Mouse (Mus musculus) induced T-regulatory cell, adult 2 months (primary cell): ENCODE data around the gene Tnfrsf1b.

Experiments used
- DNase-seq: peaks from one replicate; pipeline ENCODE4 v3.0.0-alpha.2; 2012; ENCODE audit warnings: low read depth

The Tnfrsf1b gene

GRCm38 (mm10) chr4:145257751-145258434 is 11.2 kb upstream of the Tnfrsf1b start:
- DNase-seq, result no peak

DNA sequence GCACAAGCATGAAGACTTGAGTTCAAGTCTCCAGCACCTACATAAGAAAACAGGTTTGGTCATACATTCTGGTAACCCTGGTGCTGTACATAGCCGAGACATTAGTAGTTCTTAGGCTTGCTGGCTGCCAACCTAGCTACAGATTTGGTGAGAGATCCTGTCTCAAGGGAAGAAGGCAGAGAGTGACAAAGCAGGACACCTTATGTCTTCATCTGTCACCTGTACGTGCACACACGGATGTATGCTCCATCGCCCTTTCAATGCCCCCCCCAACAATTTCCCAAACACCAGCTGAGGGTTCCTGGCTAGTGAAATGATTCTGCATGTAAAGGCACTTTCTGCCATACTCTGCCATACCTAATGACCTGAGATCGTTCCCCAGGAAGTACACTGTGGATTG is 9.5 kb upstream of the Tnfrsf1b start:
- DNase-seq, result no peak

DNA sequence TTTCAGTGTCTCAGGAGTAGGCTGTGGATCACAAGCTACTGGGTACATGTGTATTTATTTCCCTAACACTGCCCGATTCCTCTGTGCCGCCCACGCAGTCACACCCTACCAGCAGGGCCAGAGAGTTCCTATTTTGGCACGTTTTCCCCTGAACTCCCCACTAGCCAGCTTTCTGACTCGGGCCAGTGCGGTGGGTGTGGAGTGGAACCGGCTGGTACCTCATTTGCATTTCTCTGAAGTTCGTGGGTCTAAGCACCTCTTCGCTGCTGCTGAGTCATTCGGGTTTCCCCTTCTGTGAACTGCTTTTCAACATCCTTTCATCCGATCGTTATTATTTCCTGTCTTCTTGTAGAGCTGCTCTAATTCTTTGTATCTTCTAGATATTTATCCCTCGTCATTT is 7.7 kb upstream of the Tnfrsf1b start:
- peak; percentile 97 for DNase-seq

GRCm38 (mm10) chr4:145252611-145253010 is 5.9 kb upstream of the Tnfrsf1b start:
- DNase-seq, result peak; percentile 55

GRCm38 (mm10) chr4:145251546-145251945 is 4.9 kb upstream of the Tnfrsf1b start:
- peak; percentile 26 for DNase-seq

DNA sequence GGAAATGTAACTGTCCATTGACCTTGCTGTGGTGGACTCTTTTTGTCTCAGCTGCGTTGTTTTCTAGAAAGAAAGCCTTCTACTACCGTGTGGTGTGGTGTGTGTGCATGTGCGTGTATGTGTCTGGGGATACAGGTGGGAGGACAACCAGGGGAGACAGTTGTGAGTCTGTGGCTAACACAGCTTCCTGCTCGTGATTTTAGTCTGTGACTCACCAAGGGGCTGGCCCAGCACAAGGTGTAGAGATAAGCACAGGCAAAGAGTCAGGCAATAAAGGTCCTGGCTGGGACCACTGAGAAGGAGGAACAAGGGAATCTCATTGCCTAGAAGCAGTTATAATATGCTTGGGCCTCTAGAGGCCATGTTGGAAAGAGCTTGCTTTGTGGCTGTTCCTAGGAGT is 3.3 kb upstream of the Tnfrsf1b start:
- DNase-seq, result peak; percentile 89

DNA sequence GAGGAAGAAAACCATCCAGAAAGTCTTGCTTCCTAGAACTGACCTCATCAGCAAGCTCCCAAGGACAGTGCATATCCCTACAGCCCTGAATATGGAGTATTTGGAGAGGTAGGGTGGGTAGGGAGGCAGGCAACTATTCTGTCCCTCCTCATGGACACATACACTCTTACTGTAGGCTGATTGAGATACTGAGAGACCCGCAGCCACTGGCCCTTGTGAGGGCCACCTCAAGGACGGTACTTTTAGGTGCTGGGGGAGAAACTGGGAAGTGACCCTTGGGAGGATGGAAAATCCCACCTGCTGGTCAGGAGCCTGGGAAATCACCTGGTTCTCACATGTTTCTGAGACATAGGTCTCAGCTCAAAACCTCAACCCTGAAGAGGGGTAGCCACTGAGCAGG is 886 bp upstream of the Tnfrsf1b start:
- peak; percentile 60 for DNase-seq

GRCm38 (mm10) chr4:145245581-145245980 is 1.1 kb downstream of the Tnfrsf1b start:
- DNase-seq, result peak; percentile 60

DNA sequence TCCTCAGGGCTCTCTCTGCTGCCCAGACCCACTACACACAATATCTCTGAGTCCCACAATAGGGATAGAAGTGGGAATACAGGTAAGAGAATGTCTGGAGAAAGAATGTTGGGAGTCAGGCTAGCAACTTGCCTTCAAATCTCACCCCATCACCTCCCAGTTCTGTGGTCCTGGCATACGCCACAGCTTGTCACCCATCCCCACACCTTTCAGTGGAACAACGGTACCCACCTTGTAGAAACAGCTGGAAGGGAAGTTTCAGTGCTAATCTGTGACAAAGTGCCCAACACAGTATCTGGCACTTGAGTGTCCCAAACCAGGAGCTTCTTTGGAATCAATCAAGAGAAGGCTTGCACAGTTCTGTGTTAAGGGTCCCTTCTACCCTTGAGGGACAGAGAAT is 2.0 kb downstream of the Tnfrsf1b start:
- DNase-seq, result no peak

DNA sequence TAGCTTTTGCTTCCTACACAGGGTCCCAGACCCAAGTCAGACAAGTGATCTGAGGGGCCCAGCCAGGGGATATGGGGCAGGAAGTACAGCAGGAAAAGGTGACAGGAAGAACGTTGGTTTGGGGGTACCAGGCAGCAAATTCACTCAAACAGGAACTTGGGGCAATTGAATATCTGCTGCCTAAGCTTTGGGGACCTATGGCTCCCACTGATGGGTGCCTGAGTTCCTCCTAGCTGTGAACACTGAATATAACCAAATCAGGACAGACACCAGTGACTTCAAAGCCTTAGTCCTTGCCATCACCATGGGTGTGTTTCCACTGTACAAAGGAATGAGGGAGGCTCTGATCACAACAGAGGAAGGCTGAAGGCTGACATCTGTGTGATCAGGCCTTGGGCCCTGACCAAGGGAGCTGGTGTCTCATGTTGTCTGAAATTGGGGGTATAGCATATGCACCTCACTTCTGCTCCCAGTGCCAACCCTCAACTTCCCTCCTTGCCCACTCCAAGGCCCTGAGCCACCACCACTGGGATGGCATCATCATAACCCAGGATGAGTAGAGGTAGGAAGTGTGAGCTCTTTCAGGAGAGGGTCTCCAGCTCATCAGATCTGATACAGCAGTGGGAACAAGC is 3.8 kb downstream of the Tnfrsf1b start:
- DNase-seq, result peak; percentile 72

- peak; percentile 94 for DNase-seq
Measured at GRCm38 (mm10) chr4:145240723-145241231, 5.9 kb downstream of the Tnfrsf1b start.

DNA sequence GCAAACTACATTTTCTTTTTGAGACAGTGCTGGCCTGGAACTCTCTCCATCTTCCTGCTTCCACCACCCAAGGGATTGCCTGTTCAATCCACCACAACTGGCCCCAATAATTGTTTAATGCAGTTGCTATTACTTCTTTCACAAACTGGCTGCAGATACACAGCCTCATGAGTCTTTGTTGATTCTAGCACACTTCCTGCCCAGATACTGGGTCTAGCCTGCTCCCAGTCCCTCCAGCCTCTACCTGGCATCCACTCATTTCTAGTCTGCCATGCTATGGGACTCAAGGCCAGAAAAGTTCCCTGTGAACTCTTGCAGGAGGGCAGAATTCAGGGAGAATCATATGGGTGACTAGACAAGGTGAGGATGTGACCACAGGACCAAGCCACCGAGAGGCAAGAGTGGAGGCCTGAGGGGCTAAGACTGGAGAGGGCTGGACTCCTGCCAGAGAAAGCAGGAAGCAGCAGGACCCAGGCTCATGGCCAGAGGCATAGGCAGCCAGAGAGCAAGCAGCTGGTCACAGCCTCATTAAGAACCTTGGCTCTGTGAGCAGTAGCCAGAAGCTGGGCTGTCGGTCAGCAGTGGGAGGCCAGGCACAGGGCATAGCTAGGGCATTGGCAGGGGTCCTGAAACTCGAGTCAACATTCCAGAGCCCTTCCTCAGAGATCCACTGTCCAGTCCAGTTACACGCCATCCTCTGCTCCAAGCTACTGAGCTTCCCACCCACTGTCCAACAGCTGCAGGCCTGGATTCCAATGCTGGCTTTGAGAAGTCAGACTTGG is 7.4 kb downstream of the Tnfrsf1b start:
- peak; percentile 55 for DNase-seq

- peak; percentile 90 for DNase-seq
Measured at GRCm38 (mm10) chr4:145236027-145236426, 10.6 kb downstream of the Tnfrsf1b start.

GRCm38 (mm10) chr4:145233487-145234228 is 13.0 kb downstream of the Tnfrsf1b start:
- DNase-seq, result no peak

GRCm38 (mm10) chr4:145231732-145232131 is 14.9 kb downstream of the Tnfrsf1b start:
- no peak for DNase-seq

GRCm38 (mm10) chr4:145230647-145231046 is 16.0 kb downstream of the Tnfrsf1b start:
- no peak for DNase-seq

DNA sequence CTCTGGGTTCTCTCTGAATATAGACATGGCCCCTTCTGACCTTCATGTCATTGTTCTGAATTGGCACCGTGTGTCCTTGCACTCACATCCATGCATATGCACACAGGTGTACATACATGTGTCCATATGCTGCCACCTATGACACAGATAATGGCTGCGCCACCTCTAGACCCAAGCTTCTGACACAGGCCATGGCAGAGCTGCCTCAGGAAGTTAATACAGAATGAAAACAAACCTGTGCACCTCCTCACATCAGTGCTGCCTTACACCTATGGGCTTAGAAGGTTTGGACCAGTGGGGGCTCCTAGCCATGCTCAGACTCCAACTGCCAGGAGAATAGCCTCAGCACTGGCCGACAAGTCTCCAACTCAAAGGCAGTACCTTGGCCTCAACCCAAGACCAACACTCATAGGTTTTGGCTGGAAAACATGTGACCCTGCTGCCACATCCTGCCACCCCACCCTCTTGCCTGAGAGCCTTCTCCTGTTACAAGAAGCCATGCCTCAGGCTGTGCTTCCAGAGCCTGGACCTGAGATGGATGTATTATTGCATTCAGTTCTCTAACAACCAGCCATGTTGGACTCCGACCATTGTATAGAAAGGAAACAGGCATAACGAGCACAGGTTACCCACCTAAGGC is 17.0 kb downstream of the Tnfrsf1b start:
- DNase-seq, result peak; percentile 72

GRCm38 (mm10) chr4:145229051-145229450 is 17.6 kb downstream of the Tnfrsf1b start:
- DNase-seq, result peak; percentile 75

GRCm38 (mm10) chr4:145224613-145225012 is 22.1 kb downstream of the Tnfrsf1b start:
- no peak for DNase-seq

DNA sequence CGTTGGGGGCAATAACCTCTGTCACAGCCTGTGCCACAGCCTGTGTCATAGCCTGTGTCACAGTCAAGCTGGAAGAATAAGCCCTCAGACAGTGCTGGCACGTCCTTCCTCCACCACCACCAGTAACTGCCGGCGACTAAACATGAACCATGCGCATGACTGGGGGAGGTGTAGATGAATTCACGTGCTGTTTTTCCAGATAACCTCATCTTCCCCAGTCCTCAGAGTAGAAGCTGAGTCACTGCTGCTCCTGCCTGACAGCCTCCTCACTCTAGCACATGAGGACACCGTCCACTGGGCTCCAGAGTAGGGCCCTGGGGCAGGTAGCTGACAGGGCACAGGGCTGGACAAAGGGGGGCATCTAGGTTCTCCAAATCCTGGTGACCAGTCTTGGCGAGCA is 24.6 kb downstream of the Tnfrsf1b start:
- DNase-seq, result peak; percentile 74

DNA sequence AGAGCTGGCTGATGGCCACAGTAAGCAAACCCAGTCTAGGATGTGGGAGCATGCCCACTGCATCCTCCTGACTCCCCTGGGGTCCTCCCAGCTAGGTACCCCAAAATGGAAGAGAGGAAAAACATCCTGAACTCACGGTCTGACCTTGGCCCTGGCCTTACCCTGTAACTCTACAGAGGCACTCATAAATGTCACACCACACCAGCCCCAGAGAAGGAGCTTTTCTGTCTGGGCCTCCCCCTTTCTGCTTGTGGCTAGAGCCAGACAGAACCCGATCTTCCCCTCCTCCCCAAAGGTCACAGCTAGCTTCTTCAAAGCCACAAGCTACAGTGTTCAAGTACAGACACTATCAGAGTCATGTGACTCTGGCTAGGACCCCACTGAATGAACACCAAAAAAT is 25.3 kb downstream of the Tnfrsf1b start:
- DNase-seq, result peak; percentile 84

DNA sequence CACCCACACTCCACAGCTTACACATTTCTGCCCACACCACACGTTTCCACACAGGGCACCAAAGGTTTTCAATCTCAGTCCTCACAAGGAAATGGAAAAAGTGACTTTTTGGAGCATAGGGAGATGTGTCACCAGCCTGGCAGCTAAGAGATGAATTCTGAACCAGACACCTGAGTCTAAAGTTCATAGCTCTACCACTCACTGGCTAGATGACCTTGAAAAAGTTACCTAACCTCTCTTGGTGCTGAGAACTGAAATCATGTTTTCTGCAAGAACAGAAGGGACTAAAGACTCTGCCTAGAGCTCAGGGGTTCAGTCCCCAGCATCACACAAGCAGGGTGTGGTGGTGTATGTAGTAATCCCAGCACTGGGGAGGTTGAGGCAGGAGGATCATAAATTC is 26.7 kb downstream of the Tnfrsf1b start:
- no peak for DNase-seq
